Mouse (Mus musculus) left cerebral cortex, postnatal 10 days (tissue): Measurements from ENCODE around the gene Stam. TPM values are rescaled to one million over a fixed set of nuclear protein-coding genes. Genes with fewer than 3 reads are reported as not detected.
"Not testable (repeated sequence)": the region's sequence is repeated elsewhere in the genome, so short reads cannot be mapped to it uniquely, and the experiment has no call there.

ENCODE experiments used
- DNase-seq, 2 experiments: peaks; one replicate each; pipeline ENCODE4 v3.0.0; 2021 to 2022; ENCODE audit warnings: low spot score in 2 of 2, mixed read lengths in 1 of 2; ENCODE audit errors: extremely low spot score in 1 of 2
- intact Hi-C: fragments of 180-260 bp; cut with DNase I; formaldehyde crosslinking; loops from one replicate; pipeline ENCODE4 v1.15.1; 2025
- total RNA-seq, 2 experiments: library from RNA; stranded (reverse); gene quantifications; 2 replicates each; pipeline ENCODE4 v1.2.3; 2021

Stam gene
- total RNA-seq, 2 experiments from 2014 or later, result 92.6 to 102 TPM

- intact Hi-C loops, result no loop called here
- peak in 1 of 2 experiments; percentile 26 for DNase-seq
Observed at GRCm38 (mm10) chr2:14165618-14166344, 91.9 kb downstream of the Stam start.

- DNase-seq, result no peak
- intact Hi-C loops, result no loop called here
Observed at GRCm38 (mm10) chr2:14167721-14168120, 93.8 kb downstream of the Stam start.

GRCm38 (mm10) chr2:14174334-14174733 lies 100.4 kb downstream of the Stam start, which contains the start of gene Tmem236:
Gene Tmem236, plus strand, starts transcription at chr2:14174523.
- intact Hi-C loops, result no loop called here
- DNase-seq, result no peak

GRCm38 (mm10) chr2:14176460-14177193 lies 102.7 kb downstream of the Stam start:
- intact Hi-C loops, result no loop called here
- no peak for DNase-seq

GRCm38 (mm10) chr2:14184375-14184774 lies 110.5 kb downstream of the Stam start:
- DNase-seq, result no peak
- intact Hi-C loops, result no loop called here

GRCm38 (mm10) chr2:14190684-14191083 lies 116.8 kb downstream of the Stam start:
- intact Hi-C loops, result no loop called here
- DNase-seq, result no peak

- intact Hi-C loops, result no loop called here
- DNase-seq, result no peak
Observed at GRCm38 (mm10) chr2:14191601-14192000, 117.7 kb downstream of the Stam start.

- DNase-seq, result no peak
- intact Hi-C loops, result no loop called here
Observed at GRCm38 (mm10) chr2:14192046-14192445, 118.1 kb downstream of the Stam start.

GRCm38 (mm10) chr2:14198325-14198903 lies 124.5 kb downstream of the Stam start:
- DNase-seq, intact Hi-C loops: not testable (repeated sequence)

Other genes with a start within 250 kb of the Stam start
- gene Hacd1, start 18.0 kb upstream of the Stam start, total RNA-seq, result 10 to 100 TPM; 35.3 to 35.6 TPM
- gene Tmem236, start 100.4 kb downstream of the Stam start, total RNA-seq, result under 1 TPM in 1 of 2 experiments, not detected in 1; 0.24 TPM
- gene Mrc1, start 155.3 kb downstream of the Stam start, total RNA-seq, result 1 to 10 TPM; 7.6 to 8.3 TPM